Mouse (Mus musculus): ENCODE measurements around the gene Scml4.

The Scml4 gene

DNA sequence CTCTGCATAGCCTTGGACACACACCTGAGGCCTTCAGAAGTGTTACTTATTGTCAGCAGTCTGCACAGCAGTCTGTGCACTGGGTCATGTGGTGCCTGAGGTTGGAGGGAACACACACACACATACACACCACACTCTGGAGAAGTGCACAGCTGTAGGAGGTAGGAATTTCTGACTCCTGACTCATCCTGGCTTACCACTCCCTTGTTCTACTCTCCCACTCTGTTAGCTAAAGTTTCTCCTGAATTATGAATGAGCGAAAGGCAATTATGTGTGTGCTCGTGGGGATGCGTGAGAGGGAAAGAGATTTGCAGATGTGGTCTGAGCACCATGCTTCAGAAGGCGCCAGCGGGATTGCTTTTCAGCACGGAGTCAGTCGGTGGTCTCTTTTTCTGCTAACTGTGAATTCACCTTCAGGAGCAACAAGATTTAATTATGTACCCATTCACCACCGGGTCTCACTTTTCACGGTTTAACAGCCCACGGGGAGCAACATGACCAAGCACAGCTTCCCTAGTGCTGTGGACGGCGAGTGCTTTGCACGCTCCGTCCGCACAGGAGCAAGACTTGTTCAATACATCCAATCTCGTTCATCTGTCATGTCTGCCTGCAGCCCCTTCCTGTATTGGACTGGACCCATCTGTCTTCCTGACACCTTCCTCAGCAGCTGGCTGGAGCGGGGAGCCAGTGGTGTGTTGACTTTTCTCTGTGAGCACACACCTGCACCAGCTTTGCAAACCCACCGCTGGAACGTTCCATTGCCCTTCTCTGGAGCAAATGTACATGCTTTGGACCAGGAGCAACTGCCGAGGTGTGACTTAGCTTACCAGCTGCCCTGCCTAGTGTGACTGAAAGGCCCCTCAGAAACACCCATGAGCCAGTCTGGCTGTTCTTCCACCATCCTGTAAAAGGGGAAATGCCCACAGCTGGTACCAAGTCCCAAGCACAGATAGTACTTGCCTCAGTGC is 91.2 kb downstream of the Scml4 start:
- no peak for DNase-seq

DNA sequence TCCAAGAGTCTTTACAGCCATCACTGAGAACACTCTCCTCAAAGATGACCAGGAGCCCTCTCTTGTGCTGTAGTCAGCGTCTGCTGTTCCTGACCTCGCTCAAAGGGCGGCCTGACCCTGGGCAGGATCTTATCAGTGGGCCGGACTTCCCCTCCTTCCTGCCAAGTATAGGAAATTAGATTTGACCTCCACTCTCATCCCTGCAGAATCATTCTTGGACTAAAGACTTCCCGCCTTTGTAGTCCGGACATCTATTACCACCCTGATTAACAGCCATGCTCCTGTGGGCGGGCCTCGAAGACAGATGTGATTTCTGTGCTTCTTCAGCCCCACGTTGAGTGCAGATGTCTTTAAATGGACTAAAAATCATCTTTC is 91.9 kb downstream of the Scml4 start:
- no peak for DNase-seq

DNA sequence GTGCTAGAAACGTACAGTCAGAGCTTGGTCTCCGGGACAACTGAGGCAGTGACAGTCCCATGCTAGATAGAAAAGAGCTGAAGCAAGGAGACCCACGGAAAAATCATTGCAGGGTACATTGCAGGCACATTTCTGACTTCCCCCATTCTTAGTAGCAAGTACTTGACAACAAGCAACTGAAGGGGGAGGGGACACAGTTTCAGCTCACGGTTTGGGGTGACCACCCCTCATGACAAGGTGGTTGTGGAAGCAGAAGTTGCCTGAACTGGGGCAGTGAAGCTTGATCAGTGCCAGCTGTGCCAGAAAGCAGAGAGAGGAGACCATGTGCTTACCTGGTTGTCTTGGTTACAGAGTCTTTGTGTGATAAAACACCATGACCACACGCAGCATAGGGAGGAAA is 93.4 kb downstream of the Scml4 start:
- DNase-seq, result no peak

DNA sequence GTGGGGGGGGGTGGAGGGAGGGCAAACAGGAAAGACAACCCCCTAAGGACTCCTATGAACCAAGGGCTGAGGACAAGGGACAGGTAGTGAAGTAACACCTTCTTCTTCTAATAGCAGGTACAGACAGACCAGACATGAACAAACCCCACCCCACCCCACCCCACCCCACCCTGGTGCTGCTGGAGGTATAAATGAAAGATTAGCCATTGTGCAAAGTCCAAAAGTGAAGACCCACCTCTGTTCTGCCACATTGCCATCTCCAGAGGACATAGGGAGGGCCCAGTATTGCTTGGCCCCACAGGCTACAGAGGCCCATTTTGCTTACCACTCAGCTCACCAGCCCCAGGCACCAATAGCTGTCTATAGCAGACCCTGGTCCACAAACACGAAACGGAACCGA is 95.0 kb downstream of the Scml4 start:
- DNase-seq, result no peak

DNA sequence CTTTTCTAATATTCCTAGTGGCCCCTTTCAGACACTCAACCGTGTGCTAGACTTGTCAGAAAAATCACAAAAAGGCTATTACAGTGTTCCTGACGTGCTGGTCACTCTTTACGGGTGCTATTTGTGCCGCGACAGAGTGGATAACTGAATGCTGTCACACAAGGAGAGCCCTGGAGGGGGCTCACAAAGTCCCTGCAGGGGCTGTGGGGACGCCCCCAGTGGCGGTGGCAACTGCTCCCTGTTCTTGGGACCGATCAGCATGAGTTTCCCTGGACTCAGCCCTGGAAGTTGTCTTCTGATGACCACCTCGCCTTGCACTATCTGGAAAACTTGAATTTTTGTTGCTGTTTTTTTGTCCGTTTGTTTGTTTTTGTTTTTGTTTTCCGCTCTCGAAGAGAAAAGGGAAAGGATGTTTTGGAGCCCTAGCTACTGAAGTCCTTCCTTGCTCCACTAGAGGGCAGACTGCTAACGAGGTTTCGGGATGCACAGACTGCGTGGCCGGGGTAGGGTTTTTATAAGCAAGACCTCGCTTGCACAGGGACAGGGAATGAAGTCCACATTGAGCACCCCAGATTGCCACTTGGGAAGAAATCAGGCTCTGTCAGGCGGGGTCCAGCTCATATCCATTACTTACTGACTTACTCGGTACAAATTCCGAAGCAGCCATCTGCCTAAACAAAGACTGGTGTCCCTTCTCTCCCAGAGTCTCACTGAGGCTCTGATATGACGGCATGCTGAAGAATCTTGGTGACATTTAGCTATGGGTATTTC is 97.9 kb downstream of the Scml4 start:
- DNase-seq, result peak; percentile 42

DNA sequence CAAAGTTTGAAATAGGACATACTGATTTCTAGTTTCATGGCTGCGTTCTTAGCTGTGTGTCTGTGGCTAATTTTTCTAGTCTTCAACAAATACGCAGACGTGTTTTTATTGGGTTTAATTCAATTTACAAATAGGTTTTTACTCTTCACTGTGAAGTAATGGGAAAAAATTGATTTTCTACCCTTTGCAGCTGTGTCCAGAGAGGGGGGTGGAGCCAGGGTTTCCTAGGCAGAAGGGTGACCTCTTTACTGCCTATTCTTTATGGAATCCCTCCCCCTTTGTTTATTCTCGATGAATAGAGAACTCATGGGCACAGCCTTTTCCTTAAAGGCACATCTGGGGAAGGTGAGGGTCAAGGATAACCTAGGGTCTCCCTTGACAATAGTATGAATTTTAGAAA is 98.5 kb downstream of the Scml4 start:
- no peak for DNase-seq

DNA sequence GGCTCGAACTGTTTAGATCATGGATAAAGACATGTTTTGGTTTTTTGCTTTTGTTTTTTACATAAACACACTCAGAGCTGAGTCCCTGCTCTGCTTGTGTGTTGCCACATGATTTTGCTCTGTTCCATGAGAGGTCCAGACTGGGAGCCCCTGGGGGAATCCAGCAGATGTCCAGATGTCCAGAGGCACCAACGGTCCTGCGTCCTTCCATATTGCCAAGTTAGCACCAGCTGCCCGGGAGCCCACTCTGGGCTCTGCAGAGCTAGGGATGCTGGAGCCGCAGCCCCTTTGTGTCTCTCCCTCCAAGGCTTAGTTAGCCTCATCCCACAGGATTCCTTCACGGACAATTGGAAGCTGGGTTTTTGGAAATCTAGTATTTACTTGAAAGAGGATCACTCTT is 101.6 kb downstream of the Scml4 start:
- DNase-seq, result no peak

DNA sequence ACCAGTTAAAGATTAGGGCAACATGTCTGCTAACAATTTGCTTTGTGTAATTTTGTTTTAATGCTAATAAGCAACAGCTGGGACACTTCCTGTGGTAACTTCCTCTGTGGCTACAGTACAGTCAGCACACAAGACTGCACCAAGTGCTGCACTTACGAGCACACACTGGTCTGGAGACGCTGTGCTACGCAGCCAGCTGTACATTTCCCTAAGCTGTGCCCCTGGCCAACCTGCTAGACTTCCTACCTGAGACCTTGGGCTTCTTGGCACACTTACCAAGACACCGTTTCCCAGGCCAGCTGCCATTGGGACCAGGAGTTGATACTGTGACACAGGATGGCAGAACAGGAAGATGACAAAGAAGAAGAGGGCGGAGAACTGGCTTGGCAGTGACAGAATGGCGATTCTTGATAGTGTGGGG is 102.0 kb downstream of the Scml4 start:
- no peak for DNase-seq

DNA sequence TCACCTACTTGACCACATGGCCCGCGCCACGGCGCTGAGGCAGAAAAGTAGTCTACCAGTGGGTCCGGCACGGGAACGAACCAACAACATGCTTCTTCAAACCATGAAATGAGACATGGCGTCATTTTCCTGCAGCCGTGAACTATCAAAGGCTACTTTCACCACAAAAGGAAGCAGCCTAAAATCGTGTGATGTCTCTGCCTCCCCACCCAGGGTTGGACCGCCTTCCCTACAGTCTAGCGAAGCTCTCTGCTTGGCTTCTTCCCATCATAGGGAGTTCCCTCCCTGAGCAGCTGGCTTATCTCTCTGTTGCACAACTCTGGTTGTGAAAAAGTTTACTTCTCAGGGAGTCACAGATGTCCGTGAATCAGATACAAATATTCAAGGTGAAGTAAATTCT is 102.5 kb downstream of the Scml4 start:
- DNase-seq, result no peak

DNA sequence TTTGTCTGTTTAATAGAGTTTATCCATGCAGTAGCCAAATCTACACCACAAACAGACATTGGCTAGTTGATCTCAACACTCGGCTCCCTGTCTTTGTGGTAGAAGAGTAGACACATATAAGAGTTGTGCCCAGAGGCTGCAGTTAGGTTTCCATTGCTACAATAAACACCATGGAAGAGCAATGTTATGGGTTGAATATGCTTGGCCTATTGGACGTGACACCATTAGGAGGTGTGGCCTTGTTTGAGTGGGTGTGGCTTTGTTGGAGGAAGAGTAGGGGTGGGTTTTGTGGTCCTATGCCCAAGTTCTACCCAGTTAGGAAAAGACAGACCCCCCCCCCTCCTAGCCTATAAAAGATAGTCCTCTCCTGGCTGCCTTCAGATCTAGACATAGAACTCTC is 102.9 kb downstream of the Scml4 start:
- DNase-seq, result no peak

DNA sequence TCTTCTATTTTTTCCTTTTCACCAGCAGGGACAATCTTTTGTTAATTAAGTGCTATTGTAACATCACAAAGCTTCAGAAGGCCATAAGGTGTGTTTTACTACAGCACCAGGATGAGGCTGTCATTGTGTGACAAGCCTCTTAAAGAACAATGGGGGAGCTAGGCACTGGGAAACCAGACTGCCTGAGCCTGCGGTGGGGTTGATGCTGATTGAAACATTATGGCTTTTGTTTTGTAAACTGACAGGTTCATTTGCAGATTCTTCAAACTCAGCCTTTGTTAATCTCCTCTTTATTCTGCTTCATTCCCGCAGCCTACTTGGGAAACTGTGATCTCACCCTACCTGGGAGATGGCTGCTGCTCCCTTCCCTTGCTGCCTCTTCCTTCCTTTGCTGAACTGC is 108.2 kb downstream of the Scml4 start:
- DNase-seq, result no peak

DNA sequence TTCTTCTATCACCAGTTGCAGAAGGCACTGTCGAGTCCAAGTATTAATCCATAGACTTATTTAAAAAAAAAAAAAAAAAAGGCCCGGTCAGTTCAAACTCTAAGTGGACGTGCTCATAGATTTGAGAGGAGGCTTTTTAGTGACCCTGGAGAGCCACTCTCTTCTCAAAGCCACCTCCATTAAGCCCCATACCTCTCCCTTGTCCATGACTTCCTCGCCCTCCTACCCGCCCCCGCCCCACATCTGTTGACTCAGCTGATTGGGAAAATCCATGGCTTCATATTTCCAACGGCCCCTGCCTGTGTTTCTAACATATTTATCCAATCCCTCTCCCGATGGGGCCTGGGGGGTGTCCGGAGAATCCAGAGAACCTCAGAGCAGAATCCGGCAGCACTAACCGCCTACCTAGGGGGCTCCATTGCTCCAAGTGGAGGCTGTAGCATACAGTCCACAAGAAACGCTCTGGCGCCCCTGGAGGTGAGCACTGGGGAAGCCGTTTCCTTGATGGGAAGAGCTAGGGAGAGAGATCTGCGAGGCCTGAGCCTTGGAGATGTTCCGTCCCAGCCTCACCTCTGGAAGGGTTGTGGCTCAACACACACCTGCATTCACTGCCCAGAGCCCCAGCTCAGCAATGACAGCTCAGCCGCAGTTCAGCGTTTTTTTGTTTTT is 112.5 kb downstream of the Scml4 start:
- DNase-seq, result peak; percentile 21

DNA sequence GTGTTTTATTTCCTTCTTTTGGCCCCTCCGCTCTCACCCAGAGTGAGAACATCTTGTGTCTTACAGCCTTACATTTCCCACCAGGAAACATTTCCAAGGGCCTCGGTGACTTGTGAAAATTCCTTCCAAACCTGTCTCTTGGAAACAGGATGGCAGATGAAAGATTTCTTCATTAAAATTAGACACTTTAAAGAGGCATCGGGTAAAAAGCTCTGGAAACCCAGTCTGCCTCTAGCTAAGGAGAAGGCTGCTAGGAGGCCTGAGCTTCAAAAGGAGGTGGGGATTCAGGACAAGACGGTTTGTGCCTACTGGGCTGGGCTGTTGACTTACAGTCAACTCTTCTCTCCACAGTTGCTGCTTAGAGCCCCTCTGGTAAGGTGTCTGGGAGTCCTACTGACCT is 113.4 kb downstream of the Scml4 start:
- DNase-seq, result no peak

DNA sequence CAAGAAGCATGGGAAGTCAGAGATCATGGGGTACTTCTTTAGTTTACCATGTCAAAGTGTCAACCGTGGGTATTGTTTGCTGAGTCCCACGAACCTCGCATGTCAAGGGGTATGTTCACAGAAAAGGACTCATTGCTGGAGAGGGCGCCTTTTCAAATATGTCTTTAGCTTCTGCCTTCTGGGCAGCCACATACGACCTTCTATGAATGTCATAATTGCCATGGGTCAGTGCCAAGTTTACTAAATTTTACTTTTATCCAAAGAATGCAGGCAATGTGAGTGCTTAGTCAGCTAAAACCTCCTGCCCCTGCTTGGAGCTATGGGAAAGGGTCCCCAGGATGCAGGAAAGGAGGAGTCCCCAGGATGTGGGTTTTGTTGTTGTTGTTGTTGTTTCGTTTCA is 116.4 kb downstream of the Scml4 start:
- DNase-seq, result no peak

DNA sequence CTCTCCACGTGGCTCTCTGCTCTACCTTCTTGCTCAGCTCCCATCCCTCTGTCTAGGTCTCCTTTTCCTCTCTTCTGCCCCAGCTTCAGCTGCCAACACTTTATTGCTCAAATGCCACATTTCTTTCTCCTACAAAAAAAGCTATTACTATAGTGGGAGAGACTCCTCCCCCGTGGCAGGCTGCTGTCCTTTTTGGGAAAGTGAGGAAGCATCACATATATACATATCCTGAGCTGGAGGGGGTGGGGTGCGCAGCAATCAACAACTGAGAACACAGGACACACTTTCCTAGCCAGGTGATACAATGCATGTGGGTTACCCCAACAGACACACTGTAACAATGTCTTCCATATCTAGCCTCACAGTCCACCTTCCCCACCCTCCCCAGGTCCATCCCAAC is 118.2 kb downstream of the Scml4 start:
- DNase-seq, result no peak

DNA sequence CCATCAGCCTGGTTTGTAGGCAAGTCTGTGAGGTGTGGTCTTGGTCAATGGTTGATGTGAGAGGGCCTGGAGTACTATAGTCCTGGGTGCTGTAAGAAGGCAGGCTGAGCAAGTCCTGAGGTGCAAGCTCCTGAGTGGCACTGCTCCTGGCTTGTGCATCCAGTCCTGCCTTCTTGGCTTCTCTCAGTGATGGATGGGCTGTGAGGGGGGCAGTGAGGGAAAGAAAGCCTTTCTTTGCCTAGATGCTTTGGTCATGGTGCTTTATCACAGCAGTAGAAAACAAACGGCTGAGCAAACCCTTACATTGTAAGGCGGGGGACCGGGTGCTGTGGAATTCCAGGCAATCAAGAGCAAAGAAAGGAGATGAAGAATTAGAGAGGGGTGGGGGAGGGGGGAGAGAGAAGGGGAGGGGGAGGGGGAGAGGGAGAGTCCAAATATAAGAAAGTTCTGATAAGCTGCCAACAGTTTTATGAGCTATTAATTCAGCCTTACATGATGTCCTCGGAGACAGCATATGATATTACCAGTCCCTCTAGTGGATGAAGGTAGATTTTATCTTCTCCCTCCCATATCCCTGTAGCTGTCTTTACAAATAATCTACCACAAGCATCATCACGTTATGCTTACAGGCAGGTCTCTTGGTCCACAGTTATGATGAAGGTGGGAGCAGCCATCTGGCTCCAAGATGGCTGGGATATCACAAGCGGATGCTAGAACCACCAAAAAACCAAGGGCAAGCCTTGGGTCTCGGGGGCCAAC is 121.0 kb downstream of the Scml4 start:
- no peak for DNase-seq

DNA sequence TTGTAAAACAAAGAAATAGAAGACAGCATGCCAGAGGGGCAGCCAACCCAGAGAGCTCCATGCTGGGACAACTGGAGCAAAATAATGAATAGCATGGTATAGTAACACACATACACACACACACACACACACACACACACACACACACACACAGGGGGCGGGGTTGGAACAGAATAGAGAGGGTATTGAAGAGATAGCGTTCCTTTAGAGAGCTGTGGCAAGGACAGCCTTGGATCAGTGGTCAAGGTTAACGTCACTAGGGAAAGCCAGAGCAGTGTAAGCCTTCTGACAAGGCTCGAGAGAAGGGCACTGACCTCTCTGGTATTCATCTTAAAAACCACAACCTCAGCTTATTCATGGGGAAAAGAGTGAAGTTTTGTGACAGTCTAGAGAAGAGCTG is 124.7 kb downstream of the Scml4 start:
- no peak for DNase-seq

DNA sequence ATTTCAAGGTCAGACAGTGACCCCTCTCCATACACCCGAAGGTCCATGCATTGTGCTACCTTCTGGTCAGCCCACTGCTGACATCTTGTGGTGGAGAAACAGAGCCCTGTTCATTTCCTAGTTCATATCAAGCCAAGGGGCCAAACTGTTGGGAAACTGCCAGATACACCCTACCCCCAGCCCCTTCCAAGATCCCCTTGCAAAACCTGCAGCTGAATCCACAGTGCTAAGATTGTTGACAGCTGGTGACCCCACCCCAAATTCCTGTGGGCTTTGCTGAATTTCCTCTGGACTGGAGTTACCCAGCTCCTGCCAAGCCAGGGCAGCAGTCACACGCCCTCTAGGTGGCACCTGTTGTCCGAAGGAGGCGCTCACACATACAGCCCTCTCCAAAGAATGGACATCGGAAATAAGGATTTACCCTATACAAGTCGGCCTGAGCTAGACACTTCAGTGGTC is 127.5 kb downstream of the Scml4 start:
- no peak for DNase-seq

DNA sequence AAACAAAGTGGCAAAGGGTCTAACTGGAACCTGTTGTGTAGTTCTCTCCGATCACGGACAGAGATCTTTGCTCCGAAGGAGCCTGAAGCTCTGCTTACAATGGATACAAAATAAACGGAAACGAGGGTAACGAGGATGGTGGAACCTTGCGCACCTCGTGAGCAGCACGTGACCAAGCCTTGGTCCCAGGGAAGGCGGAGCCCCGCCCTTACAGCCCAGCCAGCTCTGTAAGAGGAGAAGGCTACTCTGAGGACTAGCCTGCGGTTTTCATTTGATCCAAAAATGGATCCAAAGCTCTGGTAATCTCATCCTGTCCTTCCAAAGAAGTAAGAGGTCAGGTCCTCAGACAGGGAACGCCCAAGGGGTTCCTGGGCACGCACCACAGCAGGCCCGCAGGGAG is 128.5 kb downstream of the Scml4 start:
- no peak for DNase-seq

DNA sequence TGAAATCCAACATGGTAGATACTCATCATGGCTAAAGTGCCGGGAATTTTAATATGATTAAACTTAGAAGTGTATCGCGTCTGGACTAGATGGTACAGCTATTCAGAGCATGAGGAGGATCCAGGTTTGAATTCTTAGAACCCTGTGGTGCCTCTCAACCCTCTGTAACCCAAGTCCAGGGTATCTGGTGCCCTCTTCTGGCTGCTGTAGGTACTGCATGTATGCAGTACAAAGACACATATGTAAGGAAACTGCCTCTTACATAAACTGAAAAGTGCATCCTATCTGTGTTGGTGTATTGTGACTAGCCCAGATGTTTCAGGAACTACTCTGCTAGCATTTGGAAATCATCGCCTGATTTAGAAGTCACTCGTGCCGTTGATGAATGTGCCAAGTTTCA is 129.7 kb downstream of the Scml4 start:
- peak; percentile 50 for DNase-seq

DNA sequence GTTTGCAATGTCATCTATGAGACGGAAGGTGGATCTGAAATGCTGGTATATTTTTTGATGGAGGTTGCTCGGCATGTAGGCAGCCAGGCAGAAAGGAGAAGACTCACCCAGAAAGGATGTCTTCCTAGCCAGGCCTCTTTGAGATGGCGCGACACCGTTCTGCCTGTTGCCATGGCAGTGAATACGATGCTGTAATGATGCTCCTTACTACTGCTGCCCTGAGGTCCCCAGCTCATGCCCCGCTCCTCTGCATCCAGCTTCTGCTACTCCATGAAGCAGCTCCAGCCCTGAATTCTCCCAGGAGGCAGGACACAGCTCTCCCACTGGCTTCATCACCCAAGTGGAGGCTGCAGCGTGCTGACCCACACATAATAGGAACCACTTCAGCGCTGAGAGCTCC is 130.8 kb downstream of the Scml4 start:
- no peak for DNase-seq

DNA sequence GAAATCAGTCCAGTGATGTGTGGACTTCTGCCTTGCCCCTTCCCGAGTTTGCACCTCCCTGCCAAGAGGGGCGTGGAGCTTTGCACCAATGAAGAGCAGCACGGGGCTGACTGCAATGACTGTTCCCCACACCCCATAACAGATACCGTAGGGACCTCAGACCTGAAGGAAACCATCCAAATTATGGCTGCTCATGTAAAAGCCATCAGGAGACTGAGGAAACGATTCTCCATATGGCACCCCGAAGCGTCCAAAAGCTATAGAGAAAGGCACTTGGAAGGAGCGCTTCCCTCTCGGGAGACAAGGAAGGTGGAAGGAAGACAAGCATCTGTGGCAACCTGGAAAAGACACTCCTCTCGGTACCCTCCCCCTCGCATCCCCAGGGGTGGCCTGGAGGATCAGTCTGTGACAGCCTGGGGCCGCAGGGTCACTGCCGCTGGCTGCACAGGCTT is 134.2 kb downstream of the Scml4 start:
- peak; percentile 51 for DNase-seq

DNA sequence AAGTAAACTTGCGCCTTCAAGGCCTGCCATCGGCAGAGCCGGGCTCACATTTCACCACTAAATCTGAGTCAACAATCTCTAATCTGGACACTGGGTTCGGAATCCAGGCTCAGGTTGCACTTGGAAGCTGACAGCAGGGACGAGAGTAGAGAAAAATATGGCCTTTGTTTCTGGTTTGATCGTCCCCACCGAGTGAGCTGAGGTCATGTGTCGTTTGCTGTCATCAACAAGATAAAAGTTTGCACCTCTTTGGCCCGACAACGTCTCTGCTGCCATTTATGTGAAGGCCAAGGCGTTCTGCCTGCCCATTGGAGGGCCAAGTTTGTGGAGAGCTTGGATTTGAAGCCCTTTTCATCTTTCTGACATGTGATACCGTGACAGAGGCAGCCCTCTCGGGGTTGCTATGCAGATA is 135.3 kb downstream of the Scml4 start:
- DNase-seq, result no peak
